Mouse (Mus musculus) neural tube, embryonic 15.5 days (tissue): ENCODE data around the gene Ntn5. TPM values are rescaled to one million over a fixed set of nuclear protein-coding genes. Genes with fewer than 3 reads are reported as not detected.

Experiments
- ATAC-seq: fragments of 200-750 bp; cut with Nextera tagmentation; 2 replicates; pipeline ENCODE4 v1.8.0; 2017; ENCODE audit warnings: mild to moderate bottlenecking, moderate TSS enrichment, moderate library complexity; ENCODE audit not compliant: low FRiP score
- H3K27ac ChIP-seq: fragments of 300-500 bp; sonication (generic); replicated peaks from 2 replicates; pipeline ENCODE4 v1.5.1; 2015; ENCODE audit warnings: mild to moderate bottlenecking, inconsistent platforms
- H3K27me3 ChIP-seq: fragments of 300-500 bp; sonication (generic); replicated peaks from 2 replicates; pipeline ENCODE4 v1.6.1; 2015; ENCODE audit warnings: inconsistent platforms
- H3K36me3 ChIP-seq: fragments of 300-500 bp; sonication (generic); 2 replicates; pipeline ENCODE4 v1.6.1; 2015; ENCODE audit warnings: inconsistent platforms
- H3K4me1 ChIP-seq: fragments of 300-500 bp; sonication (generic); 2 replicates; pipeline ENCODE4 v1.6.1; 2015; ENCODE audit warnings: inconsistent platforms
- H3K4me2 ChIP-seq: fragments of 300-500 bp; sonication (generic); 2 replicates; pipeline ENCODE4 v1.6.1; 2015; ENCODE audit warnings: inconsistent platforms, mild to moderate bottlenecking, moderate library complexity
- H3K4me3 ChIP-seq: fragments of 300-500 bp; sonication (generic); replicated peaks from 2 replicates; pipeline ENCODE4 v1.5.1; 2015; ENCODE audit warnings: mild to moderate bottlenecking, inconsistent platforms
- H3K9ac ChIP-seq: fragments of 300-500 bp; sonication (generic); replicated peaks from 2 replicates; pipeline ENCODE4 v1.6.1; 2015; ENCODE audit warnings: mild to moderate bottlenecking, inconsistent platforms
- H3K9me3 ChIP-seq: fragments of 300-500 bp; sonication (generic); replicated peaks from 2 replicates; pipeline ENCODE4 v1.6.1; 2016; ENCODE audit warnings: inconsistent platforms
- WGBS: fragments of 180-500 bp; shearing (Covaris S2); methylation state at CpG from one replicate; pipeline ENCODE4 v1.1.7; 2015; ENCODE audit warnings: mixed read lengths; 5-methylcytosine and 5-hydroxymethylcytosine counted together
- polyA plus RNA-seq: library from polyadenylated mRNA; unstranded; fragments of >200 nt; fragmentation: Nextera tagmentation; extraction: Ambion mirVana; gene quantifications from 2 replicates; pipeline ENCODE4 v1.2.1, GENCODE M21; 2015

The Ntn5 gene
- 1.7 and 1.9 TPM in 2 replicates for polyA plus RNA-seq

DNA sequence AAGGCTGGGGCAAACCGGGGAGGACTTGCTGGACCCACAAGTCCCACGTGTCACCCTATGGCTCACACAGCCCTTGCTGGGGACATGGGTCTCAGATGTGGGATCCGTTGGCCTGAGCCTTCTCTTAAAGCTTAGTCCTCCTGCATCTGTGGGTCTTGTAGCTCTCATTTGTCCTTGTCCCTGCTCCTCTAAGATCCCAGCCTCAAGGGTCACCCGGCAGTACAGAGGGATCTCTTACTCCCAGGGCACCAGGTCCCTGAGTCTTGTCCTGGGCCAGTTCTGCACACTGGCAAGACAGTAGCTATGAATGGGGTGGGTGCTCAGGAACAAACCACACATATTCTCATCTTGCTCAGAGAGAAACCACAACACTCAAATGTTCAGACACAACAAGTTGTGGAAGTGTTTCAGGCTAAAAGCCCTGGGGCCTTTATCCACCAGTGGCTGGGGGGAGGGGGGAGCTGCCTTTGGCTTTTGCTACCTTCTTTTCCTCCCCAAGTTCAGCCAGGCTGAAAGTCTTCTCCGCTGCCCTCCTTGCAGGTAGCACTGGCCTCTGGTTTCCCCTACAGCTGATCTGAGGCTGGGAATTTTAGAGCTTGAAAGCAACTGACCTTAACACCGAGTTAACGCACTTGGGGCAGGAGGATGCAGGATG lies at the start of gene Ntn5:
TSS of gene Ntn5 (plus strand) at position 627 of the 655 bp plus-strand sequence.
- Histone ChIP-seq H3K9ac (no peak within 1 kb of the TSS), H3K27ac (no peak within 1 kb of the TSS), H3K4me1 (peaks cover 12% of the 10 kb centered on the region), H3K27me3 (no peaks in the 10 kb centered on the region), H3K9me3 (no peaks in the 10 kb centered on the region), H3K36me3 (no peaks in the 10 kb centered on the region), H3K4me2 (no peak within 1 kb of the TSS), H3K4me3 (no peak within 1 kb of the TSS)
- ATAC-seq, result no peak
- 76% methylated on average over 7 of the region's 7 CpGs for WGBS

DNA sequence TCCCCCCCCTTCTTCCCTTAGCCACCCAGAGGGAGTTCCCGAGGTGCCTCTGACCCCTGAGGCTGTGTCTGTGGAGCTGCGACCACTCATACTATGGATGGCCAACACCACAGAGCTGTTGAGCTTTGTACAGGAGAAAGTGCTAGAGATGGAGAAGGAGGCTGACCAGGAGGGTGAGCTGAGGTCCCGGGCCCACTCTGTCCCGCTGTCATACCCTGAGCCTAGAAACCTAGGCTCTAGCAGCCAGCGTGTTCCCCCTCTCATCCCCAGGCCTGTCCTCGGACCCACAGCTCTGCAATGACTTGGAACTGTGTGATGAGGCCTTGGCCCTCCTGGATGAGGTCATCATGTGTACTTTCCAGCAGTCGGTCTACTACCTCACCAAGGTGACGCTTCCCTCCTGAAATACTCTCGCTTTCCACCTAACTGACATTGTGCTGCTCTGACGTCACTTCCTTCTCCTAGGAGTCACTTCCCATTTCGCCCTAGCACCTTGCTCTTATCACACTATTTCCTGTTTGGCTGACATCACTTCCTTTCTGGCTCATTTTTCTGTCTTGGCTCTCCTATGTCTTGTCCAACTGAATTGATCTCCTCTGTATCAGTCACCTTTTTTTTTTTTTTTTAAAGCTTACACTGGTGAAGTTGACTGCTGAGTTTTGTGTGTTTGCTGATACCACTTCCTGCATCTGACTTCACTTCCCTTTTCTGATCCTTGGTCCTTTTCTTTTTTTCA lies 48.7 kb upstream of the Ntn5 start:
- Histone ChIP-seq H3K4me3 (no peak overlapping the region), H3K9ac (no peak overlapping the region), H3K9me3 (no peaks in the 10 kb centered on the region), H3K36me3 (peaks cover 12% of the 10 kb centered on the region; the same call in 1 of the 2 replicates), H3K4me1 (peaks cover 20% of the 10 kb centered on the region), H3K4me2 (no peak overlapping the region), H3K27ac (no peak overlapping the region), H3K27me3 (0 out of 2 replicates have a peak, but pooled peaks cover 16% of the 10 kb centered on the region)
- 92% methylated on average over 11 of the region's 11 CpGs for WGBS
- no peak for ATAC-seq

DNA sequence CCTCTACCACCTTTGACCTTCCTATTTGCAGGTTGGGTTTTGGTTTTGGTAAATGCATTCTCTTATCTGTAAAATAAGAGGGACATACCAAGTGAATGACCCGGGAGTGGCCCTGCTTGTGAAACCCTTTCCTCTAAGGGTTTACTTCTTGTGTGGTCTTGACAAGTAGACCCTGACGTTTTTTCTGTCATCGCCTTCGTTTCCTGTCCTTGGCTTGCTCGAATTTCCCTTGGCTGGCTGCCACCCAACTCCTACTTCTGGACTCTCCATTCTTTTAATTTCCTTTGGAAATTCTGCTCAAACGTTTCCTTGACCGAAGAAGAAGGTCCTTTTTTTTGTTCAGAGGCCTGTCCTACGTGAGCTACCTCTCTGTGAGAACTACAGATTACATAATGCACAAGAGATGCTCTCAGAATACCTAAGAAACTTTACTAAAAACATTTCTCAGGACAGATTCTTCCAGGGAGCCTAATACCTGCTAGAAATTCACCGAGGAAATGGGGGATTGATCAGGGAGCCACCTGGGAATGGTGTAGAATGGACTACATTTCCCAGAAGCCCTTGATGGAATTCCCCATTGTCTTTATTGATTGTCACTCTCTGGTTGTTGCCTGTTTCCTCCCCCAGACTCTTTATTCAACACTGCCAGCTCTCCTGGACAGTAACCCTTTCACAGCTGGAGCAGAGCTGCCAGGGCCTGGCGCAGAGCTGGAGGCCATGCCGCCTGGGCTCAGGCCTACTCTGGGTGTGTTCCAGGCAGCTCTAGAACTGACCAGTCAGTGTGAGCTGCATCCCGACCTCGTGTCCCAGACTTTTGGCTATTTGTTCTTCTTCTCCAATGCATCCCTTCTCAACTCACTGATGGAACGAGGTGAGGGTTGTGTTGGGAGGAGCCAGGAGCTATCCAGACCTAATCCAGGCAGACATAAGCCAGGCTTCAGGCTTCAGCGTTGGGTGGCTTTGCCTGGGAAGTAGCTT lies 47.8 kb upstream of the Ntn5 start:
- Histone ChIP-seq H3K27ac (no peak overlapping the region), H3K27me3 (0 out of 2 replicates have a peak, but pooled peaks cover 16% of the 10 kb centered on the region), H3K4me2 (no peak overlapping the region), H3K4me1 (peaks cover 20% of the 10 kb centered on the region), H3K9me3 (no peaks in the 10 kb centered on the region), H3K4me3 (no peak overlapping the region), H3K9ac (no peak overlapping the region), H3K36me3 (peaks cover 12% of the 10 kb centered on the region; the same call in 1 of the 2 replicates)
- 89% methylated on average over 15 of the region's 15 CpGs for WGBS
- no peak for ATAC-seq

DNA sequence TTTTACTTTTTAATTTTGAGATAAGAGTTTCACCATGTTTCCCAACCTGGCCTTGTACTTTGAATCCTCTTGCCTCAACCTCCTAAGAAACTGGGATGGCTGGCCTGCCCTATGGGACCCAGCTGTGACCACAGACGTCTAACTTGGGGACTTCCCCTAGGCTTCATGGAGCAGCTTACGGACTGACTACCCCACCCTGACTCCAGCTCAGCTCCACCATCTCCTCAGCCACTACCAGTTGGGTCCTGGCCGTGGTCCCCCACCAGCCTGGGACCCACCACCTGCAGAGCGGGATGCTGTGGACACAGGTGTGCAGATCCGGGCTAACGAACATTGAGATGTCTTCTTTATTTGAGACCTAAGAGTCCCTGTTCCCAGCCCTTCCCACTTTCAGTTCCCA lies 46.1 kb upstream of the Ntn5 start:
- Histone ChIP-seq H3K4me3 (no peak overlapping the region; the same call in 1 of the 2 replicates), H3K4me2 (peak overlapping the region; percentile 60)

DNA sequence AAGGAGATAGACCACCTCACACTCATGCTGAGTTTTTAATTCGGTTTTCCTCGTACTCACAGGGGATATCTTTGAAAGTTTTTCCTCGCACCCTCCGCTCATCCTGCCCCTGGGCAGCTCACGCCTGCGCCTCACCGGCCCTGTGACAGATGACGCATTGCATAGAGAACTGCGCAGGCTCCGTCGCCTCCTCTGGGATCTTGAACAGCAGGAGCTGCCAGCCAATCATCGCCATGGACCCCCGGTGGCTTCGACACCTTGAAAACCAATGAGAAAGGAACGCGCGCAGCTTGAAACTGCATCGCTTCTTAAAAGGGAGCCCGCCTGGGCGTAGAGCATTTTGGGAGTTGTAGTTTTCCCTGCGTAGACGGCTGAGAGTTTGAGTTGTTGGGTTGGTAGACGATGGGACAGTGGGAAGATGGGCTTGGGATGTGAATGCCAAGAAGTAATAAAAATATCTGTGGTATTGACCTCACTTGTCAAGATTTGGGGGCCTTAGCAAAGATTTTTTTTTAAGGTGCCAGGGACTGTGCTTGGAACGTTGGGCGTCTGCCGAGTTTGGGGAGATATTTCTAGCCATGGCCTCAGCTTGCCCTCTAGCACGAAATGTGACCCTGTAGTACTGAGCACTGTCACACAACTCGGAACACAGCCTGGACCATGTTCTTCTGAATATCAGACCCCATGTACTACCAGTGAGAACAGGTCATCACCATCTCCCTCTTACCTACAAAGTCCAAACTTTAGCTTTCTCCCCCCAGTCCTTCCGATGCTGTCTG lies 45.0 kb upstream of the Ntn5 start:
- Histone ChIP-seq H3K9ac (peak overlapping the region; percentile 41), H3K36me3 (peaks cover 12% of the 10 kb centered on the region; the same call in 1 of the 2 replicates), H3K9me3 (no peaks in the 10 kb centered on the region), H3K4me2 (peak overlapping the region; percentile 60), H3K27ac (peak overlapping the region; percentile 65), H3K27me3 (no peaks in the 10 kb centered on the region), H3K4me1 (peaks cover 34% of the 10 kb centered on the region), H3K4me3 (peak overlapping the region; percentile 34)
- ATAC-seq, result peak; percentile 88
- WGBS, result 17% methylated on average over 29 of the region's 29 CpGs

More for the DNA sequence above, 46.1 kb upstream of the Ntn5 start:
- H3K9ac ChIP-seq, result no peak overlapping the region
- H3K27me3 ChIP-seq, result 0 out of 2 replicates have a peak, but pooled peaks cover 7% of the 10 kb centered on the region
- 95% methylated on average over 6 of the region's 6 CpGs for WGBS
- no peak overlapping the region for H3K27ac ChIP-seq
- H3K36me3 ChIP-seq, result peaks cover 12% of the 10 kb centered on the region; the same call in 1 of the 2 replicates
- ATAC-seq, result no peak
- H3K9me3 ChIP-seq, result no peaks in the 10 kb centered on the region
- peaks cover 30% of the 10 kb centered on the region for H3K4me1 ChIP-seq

DNA sequence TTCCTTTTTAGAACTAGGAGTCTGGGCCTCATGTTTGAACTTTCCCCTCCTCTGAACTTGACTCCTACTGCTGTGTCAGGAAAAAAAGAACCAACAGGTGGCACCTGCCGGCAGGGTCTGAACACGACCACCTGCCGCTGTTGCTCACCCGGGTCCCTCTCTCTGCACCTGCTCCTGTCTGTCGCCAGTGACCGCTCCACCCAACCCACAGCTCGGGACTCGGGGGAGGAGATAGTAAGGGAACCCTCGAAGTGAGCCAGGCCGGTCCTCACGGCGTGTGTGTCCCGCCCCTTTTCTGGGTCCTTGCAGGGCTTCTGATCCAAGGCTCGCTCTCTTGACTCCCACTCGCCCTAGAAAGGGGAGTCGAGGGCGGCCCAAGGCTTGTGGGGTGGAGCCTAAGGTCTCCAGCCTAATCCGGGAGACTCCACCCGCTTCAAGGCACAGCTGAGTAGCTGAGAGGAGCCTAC lies 44.2 kb upstream of the Ntn5 start, which contains the start of gene Mamstr:
TSS of gene Mamstr (plus strand) at position 417 of the 467 bp plus-strand sequence.
- Histone ChIP-seq H3K9me3 (no peaks in the 10 kb centered on the region), H3K27me3 (no peaks in the 10 kb centered on the region), H3K4me2 (no peak within 1 kb of the TSS), H3K4me3 (no peak within 1 kb of the TSS), H3K36me3 (peaks cover 12% of the 10 kb centered on the region; the same call in 1 of the 2 replicates), H3K9ac (no peak within 1 kb of the TSS), H3K4me1 (peaks cover 42% of the 10 kb centered on the region), H3K27ac (peak within 1 kb of the TSS; percentile 3)
- ATAC-seq, result no peak
- 26% methylated on average over 19 of the region's 19 CpGs for WGBS

DNA sequence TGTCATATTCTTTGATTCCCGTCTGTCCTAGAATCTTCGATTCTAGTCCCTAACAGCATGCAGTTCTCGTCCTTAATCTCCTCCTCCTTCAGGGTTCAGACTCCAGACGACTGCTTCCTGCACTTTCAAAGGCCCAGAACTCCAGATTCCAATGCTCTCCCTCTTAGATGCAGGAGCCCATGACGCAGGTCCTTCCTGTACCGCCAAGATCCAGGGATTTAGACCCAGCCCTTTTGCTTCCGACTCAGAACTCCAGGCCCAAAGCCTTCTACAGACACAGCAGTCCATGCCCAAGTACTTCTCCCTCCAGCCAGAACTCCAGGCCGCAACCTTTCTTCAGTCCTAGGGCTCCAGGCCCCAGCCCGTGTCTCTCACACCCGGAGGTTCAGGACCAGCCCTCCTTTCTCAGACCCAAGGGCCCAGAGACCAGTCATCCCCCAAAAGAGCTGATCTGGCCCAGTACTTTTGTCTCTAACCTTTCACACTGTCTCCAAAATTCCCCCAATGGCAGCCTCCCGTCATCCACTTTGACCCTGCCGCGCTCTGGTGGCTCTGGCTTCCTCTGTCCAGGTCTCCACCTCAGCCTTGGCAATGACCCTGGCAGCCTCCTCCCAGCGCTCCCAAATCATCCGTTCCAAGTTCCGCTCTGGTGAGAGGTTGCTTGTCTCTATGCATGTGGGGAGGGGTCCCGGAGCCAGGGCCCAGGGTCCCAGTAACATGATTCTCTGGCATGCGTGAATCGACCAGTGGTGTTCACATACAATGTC lies 43.4 kb upstream of the Ntn5 start:
- Histone ChIP-seq H3K4me1 (peaks cover 47% of the 10 kb centered on the region), H3K4me3 (no peak overlapping the region), H3K27ac (peak overlapping the region; percentile 3; the same call in 1 of the 2 replicates), H3K9me3 (no peaks in the 10 kb centered on the region), H3K9ac (no peak overlapping the region), H3K27me3 (no peaks in the 10 kb centered on the region), H3K36me3 (peaks cover 12% of the 10 kb centered on the region; the same call in 1 of the 2 replicates), H3K4me2 (no peak overlapping the region)
- 82% methylated on average over 19 of the region's 19 CpGs for WGBS
- ATAC-seq, result no peak

DNA sequence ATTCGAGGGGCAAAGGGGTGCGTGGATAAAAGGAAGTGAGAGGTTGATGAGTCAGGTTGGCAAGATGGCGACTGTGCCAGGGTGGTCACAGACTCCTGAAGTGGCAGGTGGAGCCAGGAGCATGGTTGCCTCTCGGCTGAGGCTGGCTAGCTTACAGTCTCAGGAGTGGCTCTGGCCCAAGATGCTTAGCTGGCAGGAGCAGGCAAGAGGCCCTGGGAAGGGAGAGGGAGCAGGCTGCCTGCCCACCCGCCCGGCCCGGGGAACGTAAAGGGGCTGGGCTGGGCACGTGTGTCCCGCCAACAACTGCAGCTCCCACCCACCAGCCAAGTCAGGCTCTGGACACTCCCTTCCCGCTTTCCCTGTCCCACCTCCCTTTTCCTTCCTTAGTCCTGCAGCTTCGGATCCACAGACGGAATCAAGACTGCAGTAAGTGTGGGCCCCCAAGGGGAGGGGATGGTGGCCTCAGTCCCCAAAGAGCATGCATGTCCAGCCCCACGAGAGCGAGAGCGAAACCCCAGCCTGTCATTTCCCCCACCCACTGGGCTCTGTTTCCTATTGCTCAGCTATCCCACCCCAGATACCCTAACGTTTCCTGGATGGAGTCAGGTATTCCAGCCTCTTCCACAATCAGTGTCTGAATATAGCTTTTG lies 42.3 kb upstream of the Ntn5 start:
- no peaks in the 10 kb centered on the region for H3K27me3 ChIP-seq
- peaks cover 6% of the 10 kb centered on the region; the same call in 1 of the 2 replicates for H3K36me3 ChIP-seq
- H3K9ac ChIP-seq, result peak overlapping the region; percentile 36; the same call in 1 of the 2 replicates
- 59% methylated on average over 15 of the region's 17 CpGs for WGBS
- peak overlapping the region; percentile 78 for H3K4me2 ChIP-seq
- H3K4me1 ChIP-seq, result peaks cover 47% of the 10 kb centered on the region
- 0 out of 2 replicates have a peak overlapping the region, but pooled peaks have one; percentile 9 for H3K27ac ChIP-seq
- ATAC-seq, result no peak
- H3K9me3 ChIP-seq, result no peaks in the 10 kb centered on the region
- peak overlapping the region; percentile 14; the same call in 1 of the 2 replicates for H3K4me3 ChIP-seq

DNA sequence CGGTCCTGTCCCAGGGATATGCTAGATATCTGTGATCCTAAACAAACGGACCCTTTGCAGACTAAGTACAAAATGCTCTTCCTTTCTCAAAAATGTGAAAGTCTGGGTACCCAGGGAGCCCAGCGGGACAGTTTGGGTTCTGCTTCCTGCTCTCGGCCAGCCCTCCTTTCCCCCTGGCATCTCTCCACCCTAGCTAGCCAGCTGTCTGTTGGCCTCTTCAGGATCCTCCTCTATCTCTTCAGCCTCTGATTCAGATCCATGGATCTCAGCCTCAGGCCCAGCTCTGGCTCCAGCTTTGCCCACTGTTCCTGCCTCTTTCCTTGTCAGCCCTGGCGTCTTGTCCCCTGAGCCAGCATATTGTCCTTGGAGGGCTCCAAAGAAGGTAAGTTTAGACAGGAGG lies 41.7 kb upstream of the Ntn5 start:
- ATAC-seq, result no peak
- Histone ChIP-seq H3K9ac (peak overlapping the region; percentile 36; the same call in 1 of the 2 replicates), H3K4me3 (peak overlapping the region; percentile 14; the same call in 1 of the 2 replicates), H3K36me3 (peaks cover under 1% of the 10 kb centered on the region; the same call in 1 of the 2 replicates), H3K27ac (0 out of 2 replicates have a peak overlapping the region, but pooled peaks have one; percentile 9), H3K9me3 (no peaks in the 10 kb centered on the region), H3K27me3 (no peaks in the 10 kb centered on the region), H3K4me2 (peak overlapping the region; percentile 78), H3K4me1 (peaks cover 47% of the 10 kb centered on the region)
- WGBS, result 83% methylated on average over 5 of the region's 5 CpGs
